Mouse (Mus musculus) brain, embryonic 14.5 days (tissue): ENCODE data around the gene Gtf3c3. TPM values are rescaled to one million over a fixed set of nuclear protein-coding genes. Genes with fewer than 3 reads are reported as not detected.
A peak's percentile ranks its signal among the peaks of the same experiment; 100 is the strongest.

Source experiments
- DNase-seq: peaks from one replicate; pipeline ENCODE4 v3.0.0-alpha.2; 2011; ENCODE audit warnings: low read depth
- CTCF ChIP-seq: fragments of 200-500 bp; IDR thresholded peaks from 2 replicates; pipeline ENCODE4 v1.5.1; 2012; ENCODE audit warnings: inconsistent platforms, mild to moderate bottlenecking, moderate library complexity, borderline replicate concordance; ENCODE audit not compliant: insufficient read depth, insufficient read length; ENCODE audit errors: extremely low read depth
- POLR2A ChIP-seq: fragments of 200-500 bp; IDR thresholded peaks from 2 replicates; pipeline ENCODE4 v1.6.1; 2012; ENCODE audit warnings: mild to moderate bottlenecking, inconsistent platforms, borderline replicate concordance; ENCODE audit not compliant: poor library complexity, insufficient read depth, insufficient read length, severe bottlenecking; ENCODE audit errors: extremely low read depth
- polyA plus RNA-seq: library from polyadenylated mRNA; depleted of rRNA; stranded (reverse); fragments of >200 nt; gene quantifications from 2 replicates; pipeline ENCODE4 v1.2.3, GENCODE M21; 2012; rRNA removed

Gtf3c3 gene
- polyA plus RNA-seq, 1 experiment: 17.0 TPM

- TF ChIP-seq CTCF (no peak), POLR2A (no peak)
- no peak for DNase-seq
Observed at GRCm38 (mm10) chr1:54402736-54403135, 36.0 kb downstream of the Gtf3c3 start.

DNA sequence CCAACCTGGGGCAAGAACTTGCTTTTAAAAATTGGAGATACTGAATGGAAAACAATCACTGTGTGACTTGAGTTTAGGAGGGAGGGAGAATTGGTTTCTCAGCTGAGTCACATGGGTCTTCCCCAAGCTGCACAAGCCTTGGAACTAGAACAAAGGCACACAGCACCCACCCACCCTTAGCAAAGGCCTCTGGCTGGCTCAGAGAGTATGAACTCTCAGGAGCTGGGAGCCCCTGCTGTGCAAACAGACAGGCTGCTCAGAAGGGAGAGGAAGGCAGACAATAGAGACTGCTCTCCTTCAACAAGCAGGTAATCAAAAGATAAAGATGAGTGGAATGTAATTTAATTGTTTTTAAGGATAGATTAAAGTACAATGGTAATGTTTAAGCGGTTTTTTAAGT lies 54.5 kb downstream of the Gtf3c3 start:
- DNase-seq: peak; percentile 11
- TF ChIP-seq CTCF (no peak), POLR2A (no peak)

DNA sequence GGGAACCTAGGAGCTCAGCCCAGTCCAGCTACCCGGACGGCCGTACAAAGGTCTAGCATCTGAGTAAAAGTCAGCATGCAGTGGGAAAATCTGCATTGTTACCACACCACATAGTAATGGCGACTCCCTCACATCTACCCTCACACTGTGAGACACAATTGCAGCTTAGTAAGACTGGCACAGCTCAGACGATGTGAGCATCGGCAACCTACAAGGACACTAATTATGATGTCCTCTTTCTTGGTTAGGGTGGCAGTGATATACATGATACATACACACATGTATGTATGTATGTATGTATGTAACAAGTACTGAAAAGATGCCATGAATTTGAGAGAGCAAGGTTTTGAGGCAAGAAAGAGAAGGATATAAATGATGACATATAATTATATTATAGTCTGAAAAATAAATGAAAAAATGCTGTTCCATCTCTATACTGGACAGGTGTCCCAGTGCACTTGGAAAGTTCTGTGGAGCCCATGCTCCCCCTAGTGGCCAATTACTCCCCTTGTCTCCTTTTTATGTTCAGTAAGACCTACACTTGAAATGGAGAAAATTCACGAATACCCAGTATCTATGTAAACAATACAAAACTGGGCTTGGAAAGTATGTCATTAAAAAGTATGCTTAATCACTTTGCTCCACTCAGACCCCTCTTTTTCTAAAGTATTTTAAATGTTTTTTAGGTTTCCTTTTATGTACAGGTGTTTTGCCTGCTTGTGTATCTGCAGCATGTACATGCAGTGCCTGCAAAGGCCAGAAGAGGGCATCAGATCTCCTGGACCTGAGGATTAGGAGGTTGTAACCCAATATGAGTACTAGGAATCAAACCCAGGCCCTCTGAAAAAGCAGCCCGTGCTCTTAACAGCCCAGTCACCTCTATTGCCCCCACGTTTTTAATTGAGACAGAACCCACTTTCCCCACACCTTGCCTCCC lies 57.5 kb downstream of the Gtf3c3 start:
- DNase-seq: peak; percentile 82

DNA sequence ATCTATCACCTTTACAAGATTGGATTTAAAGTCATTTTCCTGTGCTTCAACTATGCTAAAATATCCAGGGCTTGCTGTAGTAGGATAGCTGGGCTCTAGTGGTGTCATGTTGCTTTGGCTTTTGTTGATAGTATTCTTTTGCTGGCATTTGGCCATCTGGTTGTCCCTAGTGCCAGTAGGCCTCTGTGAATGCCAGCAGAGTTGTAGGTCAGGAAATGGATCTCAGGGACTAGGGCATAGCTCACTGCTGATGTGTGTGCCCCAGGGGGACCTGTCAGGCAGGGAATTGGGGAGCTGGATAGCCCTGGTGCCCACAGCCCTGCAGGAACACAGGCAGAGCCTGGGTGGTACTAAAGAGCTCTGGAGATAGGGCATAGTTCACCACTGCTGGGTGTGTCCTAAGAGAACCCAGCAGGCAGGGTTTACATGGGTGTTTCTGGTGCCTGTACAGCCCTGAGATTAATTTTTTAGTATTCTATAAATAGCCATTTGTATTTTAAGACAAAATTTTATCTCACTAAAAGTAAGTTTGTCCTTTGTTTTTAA lies 61.2 kb downstream of the Gtf3c3 start:
- DNase-seq: no peak
- TF ChIP-seq CTCF (no peak), POLR2A (no peak)

More for the DNA sequence above, 57.5 kb downstream of the Gtf3c3 start:
- TF ChIP-seq CTCF (peak; percentile 62; the same call in 1 of the 2 replicates), POLR2A (no peak)

DNA sequence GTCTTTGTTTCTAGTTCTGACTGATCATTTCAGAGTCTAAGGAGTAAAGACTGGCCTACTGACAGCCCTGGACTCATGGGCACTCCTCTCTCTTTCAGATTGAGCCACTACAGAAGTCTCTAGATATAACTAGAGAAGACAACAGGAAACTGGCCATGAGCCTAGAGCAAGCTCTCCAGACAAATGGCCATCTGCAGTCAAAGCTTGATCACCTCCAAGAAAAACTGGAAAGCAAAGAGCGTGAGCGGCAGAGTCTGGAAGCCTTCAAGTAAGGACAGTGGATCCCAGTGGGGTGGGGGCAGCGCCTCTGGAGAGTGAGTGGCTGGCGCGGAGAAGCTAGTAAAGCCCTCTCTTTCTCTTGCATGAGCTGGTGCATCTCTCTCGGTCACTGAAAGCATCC lies 82.2 kb downstream of the Gtf3c3 start:
- no peak for TF ChIP-seq POLR2A
- TF ChIP-seq CTCF: no peak
- DNase-seq: no peak

- DNase-seq: no peak
- no peak for TF ChIP-seq CTCF
- no peak for TF ChIP-seq POLR2A
Observed at GRCm38 (mm10) chr1:54355485-54355884, 83.3 kb downstream of the Gtf3c3 start.

- no peak for DNase-seq
- TF ChIP-seq POLR2A (no peak), CTCF (no peak)
Observed at GRCm38 (mm10) chr1:54354786-54355185, 84.0 kb downstream of the Gtf3c3 start.

Other genes starting within 250 kb of the Gtf3c3 start
- gene Hecw2, start 243.8 kb downstream of the Gtf3c3 start, polyA plus RNA-seq: 2.3 and 4.7 TPM in 2 replicates
- 0.16 and 0.36 TPM in 2 replicates for gene Ccdc150, start 188.3 kb downstream of the Gtf3c3 start, polyA plus RNA-seq
- gene Pgap1, start 118.7 kb upstream of the Gtf3c3 start, polyA plus RNA-seq: 19.5 and 24.4 TPM in 2 replicates